Mouse (Mus musculus) bone marrow macrophage, adult 2 months (primary cell): ENCODE data around the gene Hbq1a.

Source experiments
- CTCF ChIP-seq: IDR thresholded peaks from 2 replicates; pipeline ENCODE4 v1.5.1; 2012; ENCODE audit warnings: low read depth, mild to moderate bottlenecking, low read length, moderate library complexity
- POLR2A ChIP-seq: IDR thresholded peaks from 2 replicates; pipeline ENCODE4 v1.6.1; 2012; ENCODE audit warnings: mild to moderate bottlenecking, low read depth, low read length, borderline replicate concordance

- TF ChIP-seq CTCF (no peak), POLR2A (no peak)
These were observed 1.9 kb upstream of the Hbq1a start for GRCm38 (mm10) chr11:32297866-32298531.
